Mouse (Mus musculus): ENCODE data around the gene Gstm4. TPM values are rescaled to one million over a fixed set of nuclear protein-coding genes. Genes with fewer than 3 reads are reported as not detected.

Gstm4 gene
- total and polyA plus RNA-seq, 3 experiments = 2.9 to 19.1 (median 7.0) TPM

- no peaks in the 10 kb centered on the region for H3K27me3 ChIP-seq (replicated peaks)
- H3K4me1 ChIP-seq (ENCODE audit: control insufficient read depth in 1 of 2, insufficient read depth in 2 of 2) = peaks cover 27 to 34% of the 10 kb centered on the region in 2 experiments
- H3K4me2 ChIP-seq (ENCODE audit: insufficient read depth, low read depth, poor library complexity, severe bottlenecking) = no peak overlapping the region
- H3K36me3 ChIP-seq (replicated peaks in 1 of 2; ENCODE audit: control insufficient read depth in 1 of 2, insufficient read depth in 1 of 2, low read length in 1 of 2) = peaks cover 39 to 79% of the 10 kb centered on the region in 2 experiments
- no peak overlapping the region for H3K4me3 ChIP-seq (replicated peaks in 1 of 3; ENCODE audit: low read depth in 2 of 3, low read length in 2 of 3, poor library complexity in 1 of 3)
- H3K79me2 ChIP-seq (replicated peaks; ENCODE audit: control insufficient read depth, extremely low read depth, insufficient read depth, poor library complexity, severe bottlenecking) = peaks cover 50% of the 10 kb centered on the region
- in situ Hi-C loops (cut with MboI; ENCODE audit: low pct_ligation_motif_present, low pct_unique_long_range_greater_than_20kb, low sequenced_read_pairs) = loop anchor here (5.0 kb wide), 1 partner anchor 66 kb away; the partner anchor contains the start of gene Gnai3
- no peaks in the 10 kb centered on the region for H3K9me3 ChIP-seq (replicated peaks; ENCODE audit: low read length)
- no peak for DNase-seq (ENCODE audit: extremely low read depth)
- H3K9ac ChIP-seq (ENCODE audit: insufficient read depth, low read depth) = no peak overlapping the region
- no peak overlapping the region for H3K27ac ChIP-seq (ENCODE audit: insufficient read depth, low read depth)
- TF ChIP-seq JUND (conservative IDR thresholded peaks at IDR 0.05; ENCODE audit: low read depth, low read length) (no peak), PAX5 (IDR thresholded peaks at IDR 0.05; ENCODE audit: low read length) (no peak), MAX (IDR thresholded peaks at IDR 0.05; ENCODE audit: low read length) (no peak), CHD2 (IDR thresholded peaks at IDR 0.05; ENCODE audit: low read length) (no peak), POLR2AphosphoS2 (IDR thresholded peaks at IDR 0.05; ENCODE audit: low read depth, low read length) (no peak), GABPA (IDR thresholded peaks at IDR 0.05; ENCODE audit: insufficient replicate concordance, low read depth, low read length) (no peak), NELFE (IDR thresholded peaks at IDR 0.05; ENCODE audit: low read depth, low read length) (no peak), IRF4 (IDR thresholded peaks at IDR 0.05; ENCODE audit: low read depth, low read length) (no peak), MAZ (IDR thresholded peaks at IDR 0.05; ENCODE audit: low read depth, low read length) (no peak), HCFC1 (IDR thresholded peaks at IDR 0.05; ENCODE audit: low read depth, low read length) (no peak), NRF1 (IDR thresholded peaks at IDR 0.05; ENCODE audit: low read depth, low read length) (no peak), JUN (IDR thresholded peaks at IDR 0.05; ENCODE audit: insufficient read depth, low read depth, low read length) (no peak), ELF1 (IDR thresholded peaks at IDR 0.05; ENCODE audit: low read depth, low read length) (no peak), MAFK (IDR thresholded peaks at IDR 0.05; ENCODE audit: insufficient replicate concordance, low read length) (no peak), ZC3H11A (IDR thresholded peaks at IDR 0.05; ENCODE audit: low read depth, low read length) (no peak), EP300 (IDR thresholded peaks at IDR 0.05; ENCODE audit: low read length) (no peak), USF1 (IDR thresholded peaks at IDR 0.05; ENCODE audit: low read depth, low read length) (no peak), TCF12 (IDR thresholded peaks at IDR 0.05; ENCODE audit: low read depth, low read length) (no peak)
- dilution Hi-C loops (cut with MboI; ENCODE audit: extremely low pct_ligation_motif_present, extremely low pct_unique_long_range_greater_than_20kb, low sequenced_read_pairs) = no loop called here
Observed at GRCm38 (mm10) chr3:108081681-108082080, 37.0 kb upstream of the Gstm4 start.

- no peak for DNase-seq (ENCODE audit: extremely low read depth)
Observed at GRCm38 (mm10) chr3:108076836-108077235, 32.1 kb upstream of the Gstm4 start.

More at GRCm38 (mm10) chr3:108076836-108077235, 32.1 kb upstream of the Gstm4 start:
- no peaks in the 10 kb centered on the region for H3K9me3 ChIP-seq (replicated peaks; ENCODE audit: low read length)
- H3K4me2 ChIP-seq (ENCODE audit: insufficient read depth, low read depth, poor library complexity, severe bottlenecking) = no peak overlapping the region
- no peaks in the 10 kb centered on the region for H3K27me3 ChIP-seq (replicated peaks)
- in situ Hi-C loops (cut with MboI; ENCODE audit: low pct_ligation_motif_present, low pct_unique_long_range_greater_than_20kb, low sequenced_read_pairs) (no loop called here), dilution Hi-C loops (cut with MboI; ENCODE audit: extremely low pct_ligation_motif_present, extremely low pct_unique_long_range_greater_than_20kb, low sequenced_read_pairs) (no loop called here)
- peaks cover 0 to 5% of the 10 kb centered on the region in 2 experiments; a peak in 2 of 4 replicates for H3K4me1 ChIP-seq (ENCODE audit: control insufficient read depth in 1 of 2, insufficient read depth in 2 of 2)
- H3K9ac ChIP-seq (ENCODE audit: insufficient read depth, low read depth) = no peak overlapping the region
- H3K4me3 ChIP-seq (replicated peaks in 1 of 3; ENCODE audit: low read depth in 2 of 3, low read length in 2 of 3, poor library complexity in 1 of 3) = no peak overlapping the region
- H3K36me3 ChIP-seq (replicated peaks in 1 of 2; ENCODE audit: control insufficient read depth in 1 of 2, insufficient read depth in 1 of 2, low read length in 1 of 2) = peaks cover 73 to 97% of the 10 kb centered on the region in 2 experiments
- peaks cover 5% of the 10 kb centered on the region for H3K79me2 ChIP-seq (replicated peaks; ENCODE audit: control insufficient read depth, extremely low read depth, insufficient read depth, poor library complexity, severe bottlenecking)
- H3K27ac ChIP-seq (ENCODE audit: insufficient read depth, low read depth) = no peak overlapping the region
- TF ChIP-seq PAX5 (IDR thresholded peaks at IDR 0.05; ENCODE audit: low read length) = no peak
- TF ChIP-seq ELF1 (IDR thresholded peaks at IDR 0.05; ENCODE audit: low read depth, low read length) = no peak
- no peak for TF ChIP-seq MAFK (IDR thresholded peaks at IDR 0.05; ENCODE audit: insufficient replicate concordance, low read length)
